Mouse (Mus musculus) spleen, postnatal 4 days (tissue): ENCODE measurements around the gene Sdhc.
"Not testable (repeated sequence)": the region's sequence is repeated elsewhere in the genome, so short reads cannot be mapped to it uniquely, and the experiment has no call there.

Experiments used
- DNase-seq, 2 experiments: peaks; one replicate each; pipeline ENCODE4 v3.0.0; 2022; ENCODE audit warnings: low spot score in 2 of 2

Sdhc gene

DNA sequence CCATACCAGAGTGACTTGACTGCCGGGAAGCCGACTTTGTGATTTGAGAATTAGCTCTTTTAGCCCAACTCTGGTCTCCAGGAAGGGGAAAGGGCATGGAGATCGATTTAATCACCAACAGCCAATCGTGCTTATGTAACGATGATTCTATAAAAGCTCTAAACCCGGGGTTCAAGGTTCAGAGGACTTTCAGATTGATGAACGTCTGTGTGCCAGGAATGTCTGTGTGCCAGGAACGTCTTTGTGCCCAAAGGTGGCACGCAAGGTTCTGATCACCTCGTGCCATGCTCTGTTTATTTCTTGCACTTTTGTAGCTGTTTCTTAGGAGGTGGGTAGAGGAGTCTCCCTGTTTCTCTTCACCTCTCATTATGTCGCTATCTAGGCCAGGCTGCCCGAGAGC lies 18.5 kb upstream of the Sdhc start:
- no peak for DNase-seq

DNA sequence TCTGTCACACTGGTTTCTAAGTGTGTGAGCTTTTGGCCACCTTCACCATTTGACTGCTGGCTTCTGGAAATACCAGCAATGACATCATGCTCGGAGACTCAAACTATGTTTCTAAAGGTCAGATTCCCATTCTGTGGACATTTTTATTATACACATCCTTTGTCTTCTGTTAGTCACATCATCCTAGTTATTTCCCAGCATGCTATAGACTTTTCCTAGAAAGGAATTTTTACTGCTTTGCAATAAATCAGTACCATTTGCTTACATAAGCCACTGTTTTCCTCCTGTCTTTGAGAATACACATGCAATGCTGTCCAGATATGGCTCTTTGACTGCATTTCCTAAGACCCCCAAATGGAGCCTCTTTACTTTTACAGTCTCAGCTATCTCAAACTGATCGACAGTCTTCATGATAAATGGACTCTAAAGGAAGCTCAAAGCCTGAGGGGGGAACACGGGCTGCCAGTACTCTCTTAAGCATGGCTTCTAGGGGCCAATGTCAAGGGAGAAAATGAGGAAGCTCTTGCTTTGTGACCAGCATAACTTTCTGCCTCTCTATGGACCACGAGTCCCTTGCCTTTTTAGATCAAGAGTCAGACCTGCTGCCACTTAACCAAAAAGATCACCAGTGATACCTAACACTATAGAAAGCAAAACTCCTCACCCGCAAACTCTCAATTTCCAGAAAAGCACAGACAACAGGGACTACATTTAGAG lies 15.4 kb upstream of the Sdhc start:
- no peak for DNase-seq

DNA sequence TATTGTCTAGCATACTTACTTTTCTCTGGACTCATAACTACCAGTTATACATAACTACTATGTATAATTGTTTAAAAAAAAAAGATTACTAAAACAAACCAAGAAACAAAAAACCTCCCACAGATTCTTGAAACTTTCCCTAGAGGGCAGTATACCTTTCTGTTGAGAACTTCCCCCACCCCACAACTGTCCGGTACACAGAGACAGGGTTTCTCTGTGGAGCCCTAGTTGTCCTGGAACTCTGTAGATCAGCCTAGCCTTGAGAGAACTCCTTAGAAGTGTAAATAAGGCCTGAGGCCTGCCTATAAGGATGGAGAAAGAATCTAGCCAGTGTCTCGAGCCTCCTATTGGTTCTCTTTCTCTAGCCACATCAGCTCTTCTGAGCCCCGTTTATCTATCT lies 13.9 kb upstream of the Sdhc start:
- no peak for DNase-seq

DNA sequence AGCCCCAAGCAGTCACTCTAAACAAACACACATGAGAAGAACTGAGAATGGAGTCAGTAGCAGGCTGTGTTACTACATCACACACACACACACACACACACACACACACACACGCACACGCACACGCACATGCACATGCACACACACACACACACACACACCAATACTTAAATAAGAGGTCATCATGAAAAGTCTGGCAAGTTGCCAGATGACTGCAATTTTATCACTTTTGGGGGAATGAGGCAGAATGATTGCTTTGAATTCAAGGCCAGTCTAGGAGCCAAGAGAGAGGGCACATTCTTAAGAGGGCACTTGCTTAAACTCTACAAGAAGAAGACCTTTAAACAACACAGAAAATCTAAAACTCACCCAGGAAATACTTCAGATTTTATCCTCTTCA lies 12.1 kb upstream of the Sdhc start:
- no peak for DNase-seq

DNA sequence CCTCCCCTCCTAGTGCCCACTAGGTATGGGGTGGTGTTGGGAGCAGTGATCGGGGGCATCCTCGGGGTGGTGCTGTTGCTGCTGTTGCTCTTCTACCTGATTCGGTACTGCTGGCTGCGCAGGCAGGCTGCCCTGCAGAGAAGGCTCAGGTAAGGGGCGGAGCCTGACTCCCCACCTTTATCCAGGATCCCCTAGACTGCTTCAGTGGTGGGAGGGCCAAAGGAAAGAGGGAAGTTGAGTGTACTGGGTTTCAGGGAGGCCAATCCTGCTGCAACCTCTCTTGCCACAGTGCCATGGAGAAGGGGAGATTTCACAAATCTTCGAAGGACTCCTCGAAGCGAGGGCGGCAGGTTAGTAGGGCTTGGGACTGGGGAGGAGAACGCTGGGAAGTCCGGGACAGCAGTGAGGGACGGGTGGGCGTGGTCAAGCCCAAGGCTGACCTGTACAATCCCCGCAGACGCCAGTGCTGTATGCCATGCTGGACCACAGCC lies 9.1 kb upstream of the Sdhc start:
- no peak for DNase-seq

GRCm38 (mm10) chr1:171157965-171158364 lies 7.6 kb upstream of the Sdhc start:
- no peak for DNase-seq

GRCm38 (mm10) chr1:171156644-171157043 lies 6.2 kb upstream of the Sdhc start:
- no peak for DNase-seq

- no peak for DNase-seq
These were observed 1.6 kb upstream of the Sdhc start for GRCm38 (mm10) chr1:171151966-171152365.

DNA sequence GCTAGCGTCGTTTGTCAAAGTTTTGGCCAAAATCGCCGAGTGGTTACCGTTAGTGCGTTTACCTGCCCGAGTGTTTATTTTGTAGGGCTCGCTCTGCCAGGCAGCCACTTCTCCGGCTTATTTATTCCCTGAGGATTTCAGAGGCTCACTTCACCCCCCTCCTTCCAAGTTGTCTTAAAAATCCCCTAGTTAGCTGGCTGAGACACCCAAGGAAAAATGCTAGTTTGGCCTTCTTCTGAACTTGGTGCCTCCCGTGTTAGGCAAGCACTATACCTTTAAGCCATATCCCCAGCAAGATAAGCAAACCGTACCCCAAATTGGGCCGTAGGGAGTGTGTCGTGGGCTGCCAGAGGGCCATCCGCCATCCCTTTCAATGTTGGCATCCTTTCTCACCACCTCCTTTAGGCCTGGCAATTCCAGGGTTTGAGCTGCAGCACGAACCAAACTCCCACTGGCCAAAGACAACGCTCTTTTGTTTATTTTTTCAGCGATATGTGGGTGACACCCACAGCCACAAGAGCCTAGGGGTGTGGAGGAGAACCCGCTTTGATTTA lies 512 bp upstream of the Sdhc start:
- peak in 1 of 2 experiments; percentile 18 for DNase-seq

DNA sequence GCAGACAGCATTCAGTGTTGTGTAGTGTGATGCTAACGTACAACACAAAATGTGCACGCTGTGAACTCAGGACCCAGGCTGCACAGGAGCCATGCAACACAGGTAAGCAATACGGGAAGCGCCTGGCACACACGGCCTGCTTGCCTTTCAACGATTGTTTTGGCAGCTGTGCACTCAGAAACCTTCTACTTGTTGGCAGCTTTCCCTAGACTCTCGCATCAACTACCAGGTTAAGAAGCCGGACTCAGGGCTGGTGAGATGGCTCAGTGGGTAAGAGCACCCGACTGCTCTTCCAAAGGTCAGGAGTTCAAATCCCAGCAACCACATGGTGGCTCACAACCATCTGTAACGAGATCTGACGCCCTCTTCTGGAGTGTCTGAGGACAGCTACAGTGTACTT lies 7.4 kb downstream of the Sdhc start:
- not testable (repeated sequence) for DNase-seq

DNA sequence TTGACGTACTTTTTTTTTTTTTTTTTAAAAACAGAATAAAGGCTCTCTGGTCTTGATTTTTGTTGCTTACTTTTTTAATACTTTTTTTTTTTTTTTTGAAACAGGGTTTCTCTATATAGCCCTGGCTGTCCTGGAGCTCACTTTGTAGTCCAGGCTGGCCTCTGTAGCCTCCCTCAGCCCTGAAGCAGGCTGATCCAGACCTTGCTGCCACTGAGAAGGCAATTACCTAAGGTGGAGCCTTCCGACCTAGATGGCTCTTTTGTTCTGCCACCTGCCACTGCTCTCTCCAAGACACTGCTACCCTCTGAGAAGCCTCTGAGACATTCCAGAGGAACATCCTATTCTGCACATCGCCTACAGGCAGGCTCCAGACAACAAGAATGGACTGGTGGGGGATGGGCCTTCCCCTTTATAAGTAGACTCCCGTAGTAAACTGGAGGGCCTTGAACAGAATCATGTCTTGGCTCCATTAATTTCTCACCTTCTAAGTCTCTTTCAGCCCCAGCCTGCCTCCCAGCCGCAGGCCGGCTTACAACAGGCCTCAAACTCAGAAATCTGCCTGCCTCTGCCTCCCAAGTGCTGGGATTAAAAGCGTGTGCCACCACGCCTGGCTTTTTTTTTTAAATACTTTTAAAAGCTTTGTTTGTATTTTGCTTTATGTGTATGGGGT lies 12.8 kb downstream of the Sdhc start:
- DNase-seq, result not testable (repeated sequence)

GRCm38 (mm10) chr1:171135600-171135999 lies 14.8 kb downstream of the Sdhc start:
- no peak for DNase-seq

DNA sequence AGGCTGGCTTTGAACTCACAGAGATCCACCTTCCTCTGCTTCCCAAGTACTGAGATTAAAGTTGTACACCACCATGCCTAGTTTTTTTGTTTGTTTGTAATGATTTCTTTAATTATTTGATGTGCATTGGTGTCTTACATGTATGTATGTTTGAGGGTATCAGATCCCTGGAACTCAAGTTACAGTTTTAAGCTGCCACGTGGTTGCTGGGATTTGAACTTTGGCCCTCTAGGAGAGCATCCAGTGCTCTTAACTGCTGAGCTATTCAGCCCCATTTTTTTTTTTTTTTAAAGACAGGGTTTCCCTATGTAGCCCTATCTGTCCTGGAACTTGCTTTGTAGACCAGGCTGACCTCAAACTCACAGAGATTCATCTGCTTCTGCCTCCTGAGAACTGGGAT lies 19.4 kb downstream of the Sdhc start:
- no peak for DNase-seq

GRCm38 (mm10) chr1:171129251-171129650 lies 21.2 kb downstream of the Sdhc start:
- no peak for DNase-seq

DNA sequence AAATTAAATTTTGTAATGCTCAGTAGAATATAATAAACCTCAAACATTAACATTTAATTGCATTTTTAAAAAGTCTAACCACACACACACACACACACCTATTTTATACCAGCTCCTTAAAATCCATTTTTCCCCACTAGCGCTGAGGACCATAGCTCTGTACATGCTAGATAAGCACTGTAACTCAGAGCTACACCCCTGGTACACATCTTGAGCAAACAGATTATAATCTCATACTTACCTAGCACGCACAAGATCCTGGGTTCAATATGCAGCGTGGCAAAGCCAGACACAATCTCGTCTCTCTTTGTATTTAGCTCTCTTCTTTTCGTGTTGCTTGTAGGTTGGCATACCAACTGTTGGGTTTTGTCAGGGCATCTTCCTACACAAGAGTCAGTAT lies 26.0 kb downstream of the Sdhc start:
- DNase-seq, result no peak

- DNase-seq, result no peak
These were observed 27.5 kb downstream of the Sdhc start for GRCm38 (mm10) chr1:171122932-171123331.

DNA sequence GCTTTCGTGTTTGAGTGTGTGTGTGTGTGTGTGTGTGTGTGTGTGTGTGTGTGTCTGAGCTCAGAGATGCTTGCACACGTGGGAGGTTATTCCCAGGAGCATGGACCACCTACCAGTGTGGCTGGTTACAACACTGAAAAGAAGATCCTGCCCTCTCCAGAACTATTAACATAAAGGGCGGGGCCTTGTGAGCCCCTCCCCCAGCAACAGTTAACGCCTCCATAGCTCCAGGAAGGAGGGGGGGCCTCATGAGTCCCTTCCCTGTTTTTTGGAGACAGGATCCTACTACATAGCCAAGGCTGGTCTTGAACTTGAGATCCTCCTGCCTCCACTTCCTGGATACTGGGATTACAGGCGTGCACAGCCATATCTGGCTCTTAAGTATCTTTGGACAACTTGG lies 28.6 kb downstream of the Sdhc start:
- DNase-seq, result no peak

- DNase-seq, result no peak
These were observed 29.5 kb downstream of the Sdhc start for GRCm38 (mm10) chr1:171120893-171121292.

GRCm38 (mm10) chr1:171119405-171119804 lies 31.0 kb downstream of the Sdhc start:
- no peak for DNase-seq

GRCm38 (mm10) chr1:171118996-171119395 lies 31.4 kb downstream of the Sdhc start:
- no peak for DNase-seq

DNA sequence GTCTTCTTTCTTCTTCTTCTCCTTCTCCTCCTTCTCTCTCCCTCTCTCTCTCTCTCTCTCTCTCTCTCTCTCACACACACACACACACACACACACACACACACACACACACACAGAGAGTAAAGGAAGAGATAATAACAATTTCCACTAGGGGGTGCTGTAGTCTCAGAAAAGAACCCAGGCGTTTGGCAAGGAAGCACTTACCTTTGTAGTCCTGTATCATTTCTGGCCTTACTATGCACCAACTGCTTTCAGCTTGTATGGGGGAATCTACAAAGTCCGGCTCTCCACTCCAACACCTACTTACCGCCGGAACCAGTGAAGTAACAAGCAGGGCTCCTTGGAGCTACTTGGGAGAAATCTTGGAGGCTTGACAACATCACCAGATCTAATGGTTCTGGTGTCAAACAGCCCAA lies 32.1 kb downstream of the Sdhc start:
- peak; percentile 57 to 70 for DNase-seq

GRCm38 (mm10) chr1:171116280-171116679 lies 34.1 kb downstream of the Sdhc start:
- no peak for DNase-seq

DNA sequence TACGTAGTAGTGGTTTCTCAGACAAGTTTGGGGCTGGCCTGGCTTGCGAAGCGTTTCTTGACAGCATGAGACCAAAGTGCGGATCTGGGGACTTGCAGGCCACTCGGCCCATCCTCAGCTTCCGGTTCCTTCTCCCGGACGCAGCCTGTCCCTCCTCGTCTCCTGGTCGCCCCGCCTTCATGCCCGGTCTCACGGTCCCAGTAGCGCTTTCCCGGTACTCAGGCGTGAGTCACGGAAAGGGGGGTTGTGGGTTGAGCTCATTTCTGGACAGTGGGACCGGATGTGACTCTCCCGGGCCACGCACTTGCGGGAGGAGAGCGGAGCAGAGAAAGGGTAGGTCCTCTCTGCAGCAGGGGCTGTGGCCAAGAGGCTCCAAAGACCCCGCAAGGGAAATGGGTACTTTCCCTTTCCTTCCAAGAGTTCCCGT lies 36.5 kb downstream of the Sdhc start, which contains the start of gene Cfap126:
Gene Cfap126, plus strand, starts transcription at position 46 of the 427 bp plus-strand sequence.
- DNase-seq, result peak; percentile 65 to 78
